Mouse (Mus musculus) megakaryocyte, embryonic 14.5 days (primary cell): ENCODE data around the gene Plac1.

ENCODE experiments used
- FLI1 ChIP-seq: IDR thresholded peaks from 2 replicates; pipeline ENCODE4 v1.6.1; 2012; ENCODE audit warnings: low read length, inconsistent platforms, mixed read lengths
- GATA1 ChIP-seq: IDR thresholded peaks from 3 replicates; pipeline ENCODE4 v1.6.1; 2012; ENCODE audit warnings: mixed read lengths, low read length, inconsistent platforms, borderline replicate concordance

GRCm38 (mm10) chrX:53046911-53047310 is 193.0 kb downstream of the Plac1 start:
- TF ChIP-seq FLI1 (no peak), GATA1 (no peak)
